Mouse (Mus musculus): ENCODE measurements around the gene Nuf2. TPM values are rescaled to one million over a fixed set of nuclear protein-coding genes. Genes with fewer than 3 reads are reported as not detected.

Nuf2 gene
- polyA plus RNA-seq, 1 experiment from 2014 or later, result 41.1 TPM

DNA sequence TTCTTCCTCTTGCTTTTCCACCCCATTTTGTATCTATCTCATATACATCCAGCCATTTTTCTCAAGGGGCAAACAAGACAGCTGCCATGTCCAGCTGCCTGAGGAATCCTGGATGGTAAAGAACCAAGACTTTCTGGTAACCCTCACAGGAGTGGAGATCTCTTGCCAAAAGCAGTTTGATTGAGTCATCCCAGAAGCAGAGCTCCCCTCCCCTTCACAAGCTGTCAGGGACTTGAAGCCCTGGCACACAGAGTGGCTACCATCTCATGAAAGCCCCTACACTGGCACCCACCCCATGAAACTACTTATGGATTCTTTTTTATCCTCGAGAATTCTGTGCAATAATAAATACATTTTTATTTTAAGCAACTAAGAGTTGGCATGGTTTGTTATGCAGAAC, 39.7 kb downstream of the Nuf2 start:
- WGBS, result 75% methylated on average over 1 of the region's 1 CpGs
- no peak for DNase-seq (ENCODE audit: low spot score)
- no peak overlapping the region for H3K4me3 ChIP-seq (ENCODE audit: low read depth, low read length)
- H3K9me3 ChIP-seq (ENCODE audit: control insufficient read depth, low read length), result no peaks in the 10 kb centered on the region
- no peak overlapping the region for H3K27ac ChIP-seq (replicated peaks; ENCODE audit: low read depth, low read length)
- H3K4me2 ChIP-seq (ENCODE audit: low read depth, low read length), result no peak overlapping the region
- no peak overlapping the region for H3K9ac ChIP-seq (ENCODE audit: low read depth, low read length)
- no peaks in the 10 kb centered on the region for H3K27me3 ChIP-seq (replicated peaks; ENCODE audit: control insufficient read depth, insufficient read depth, low read length)
- H3K4me1 ChIP-seq (ENCODE audit: control insufficient read depth, insufficient read depth, low read length), result no peaks in the 10 kb centered on the region
- no peaks in the 10 kb centered on the region for H3K36me3 ChIP-seq (ENCODE audit: control insufficient read depth, insufficient read depth, low read length)
- ATAC-seq (ENCODE audit: low read depth), result no peak

DNA sequence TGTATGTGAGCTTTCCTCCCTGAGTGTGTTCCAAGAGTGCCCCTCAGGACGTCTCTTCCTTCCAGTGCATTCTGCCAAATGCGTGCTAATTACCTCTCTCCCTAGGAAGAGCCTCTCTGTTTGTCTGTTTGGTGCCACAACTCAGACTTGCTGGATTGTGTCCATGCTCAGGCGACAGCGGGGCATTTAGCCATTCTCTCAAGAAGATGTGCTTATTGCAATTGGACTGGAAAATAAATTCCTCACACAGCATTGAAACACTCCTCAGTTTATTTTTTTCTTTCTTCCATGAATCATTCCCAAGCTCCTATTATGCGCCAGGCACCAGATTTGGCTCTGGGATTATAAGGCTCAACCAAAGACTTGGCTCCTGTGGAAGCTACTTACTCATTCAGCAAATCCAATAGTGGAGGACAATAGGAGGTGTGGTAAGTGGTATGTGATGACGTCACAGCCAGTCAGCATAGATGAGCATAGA, 45.8 kb downstream of the Nuf2 start:
- Histone ChIP-seq H3K4me1 (ENCODE audit: control insufficient read depth, insufficient read depth, low read length) (no peaks in the 10 kb centered on the region), H3K4me3 (ENCODE audit: low read depth, low read length) (no peak overlapping the region), H3K27ac (replicated peaks; ENCODE audit: low read depth, low read length) (no peak overlapping the region), H3K27me3 (replicated peaks; ENCODE audit: control insufficient read depth, insufficient read depth, low read length) (no peaks in the 10 kb centered on the region), H3K9me3 (ENCODE audit: control insufficient read depth, low read length) (no peaks in the 10 kb centered on the region), H3K9ac (ENCODE audit: low read depth, low read length) (no peak overlapping the region), H3K36me3 (ENCODE audit: control insufficient read depth, insufficient read depth, low read length) (no peaks in the 10 kb centered on the region), H3K4me2 (ENCODE audit: low read depth, low read length) (no peak overlapping the region)
- no peak for ATAC-seq (ENCODE audit: low read depth)
- peak; percentile 35 for DNase-seq (ENCODE audit: low spot score)
- WGBS, result 57% methylated on average over 6 of the region's 6 CpGs

DNA sequence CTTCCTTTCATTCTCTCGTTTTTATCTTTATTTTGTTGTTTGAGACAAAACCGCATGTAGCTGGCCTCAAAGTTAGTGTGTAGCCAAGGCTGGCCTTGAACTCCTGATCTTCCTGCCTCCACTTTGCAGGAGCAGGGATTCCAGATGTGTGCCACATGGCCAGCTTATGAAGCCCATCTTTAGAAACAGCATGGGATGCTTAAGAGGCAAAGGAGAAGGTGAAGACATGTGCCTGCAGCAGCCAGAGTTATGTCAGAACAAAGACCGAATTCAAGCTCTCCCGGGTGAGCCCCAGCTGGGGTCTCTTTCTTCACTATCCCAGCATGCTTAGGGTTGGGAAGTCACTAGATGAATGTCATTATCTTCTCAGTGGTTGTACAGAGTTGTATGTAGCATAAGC, 46.7 kb downstream of the Nuf2 start:
- Histone ChIP-seq H3K36me3 (ENCODE audit: control insufficient read depth, insufficient read depth, low read length) (no peaks in the 10 kb centered on the region), H3K9me3 (ENCODE audit: control insufficient read depth, low read length) (no peaks in the 10 kb centered on the region), H3K9ac (ENCODE audit: low read depth, low read length) (no peak overlapping the region), H3K27me3 (replicated peaks; ENCODE audit: control insufficient read depth, insufficient read depth, low read length) (no peaks in the 10 kb centered on the region), H3K4me1 (ENCODE audit: control insufficient read depth, insufficient read depth, low read length) (no peaks in the 10 kb centered on the region), H3K4me3 (ENCODE audit: low read depth, low read length) (no peak overlapping the region), H3K4me2 (ENCODE audit: low read depth, low read length) (no peak overlapping the region), H3K27ac (replicated peaks; ENCODE audit: low read depth, low read length) (no peak overlapping the region)
- WGBS, result 61% methylated on average over 4 of the region's 4 CpGs
- ATAC-seq (ENCODE audit: low read depth), result no peak
- peak; percentile 14 for DNase-seq (ENCODE audit: low spot score)

DNA sequence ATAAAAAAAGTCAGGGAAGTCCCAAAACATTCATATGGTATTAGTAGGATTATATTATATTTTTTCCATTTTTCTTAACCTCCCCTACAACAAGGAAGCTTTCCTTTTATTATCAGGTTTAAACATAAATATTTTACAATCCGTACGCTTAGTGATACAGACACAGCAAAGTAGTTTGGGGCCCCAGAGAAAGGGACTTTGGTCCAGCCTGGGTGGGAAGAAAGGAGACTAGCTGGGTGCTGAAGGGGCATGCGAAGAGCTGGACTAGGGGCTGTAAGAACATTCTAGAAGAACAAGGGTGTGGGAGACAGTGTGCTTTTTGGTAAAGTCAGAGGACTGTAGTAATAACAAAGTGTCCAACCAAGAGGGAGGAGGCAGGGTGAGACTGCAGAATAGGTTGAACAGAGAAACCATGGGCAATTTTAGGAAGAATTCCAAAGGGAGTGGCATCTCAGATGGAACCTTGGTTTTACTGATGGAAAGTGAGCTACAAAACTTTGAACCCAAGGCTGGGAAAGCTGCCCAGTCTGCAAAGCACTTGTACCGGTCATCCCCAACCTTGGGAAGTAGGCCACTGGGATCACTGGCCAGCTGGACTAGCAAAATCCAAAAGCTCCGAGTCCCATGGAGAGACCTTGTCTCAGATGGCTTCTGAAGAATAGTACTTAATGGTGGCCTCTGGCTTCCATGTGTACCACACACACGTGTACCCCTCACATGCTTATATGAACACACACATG, 48.5 kb downstream of the Nuf2 start:
- H3K9ac ChIP-seq (ENCODE audit: low read depth, low read length), result no peak overlapping the region
- no peaks in the 10 kb centered on the region for H3K4me1 ChIP-seq (ENCODE audit: control insufficient read depth, insufficient read depth, low read length)
- DNase-seq (ENCODE audit: low spot score), result no peak
- no peak overlapping the region for H3K4me2 ChIP-seq (ENCODE audit: low read depth, low read length)
- no peaks in the 10 kb centered on the region for H3K36me3 ChIP-seq (ENCODE audit: control insufficient read depth, insufficient read depth, low read length)
- H3K4me3 ChIP-seq (ENCODE audit: low read depth, low read length), result no peak overlapping the region
- ATAC-seq (ENCODE audit: low read depth), result no peak
- no peak overlapping the region for H3K27ac ChIP-seq (replicated peaks; ENCODE audit: low read depth, low read length)
- no peaks in the 10 kb centered on the region for H3K9me3 ChIP-seq (ENCODE audit: control insufficient read depth, low read length)
- H3K27me3 ChIP-seq (replicated peaks; ENCODE audit: control insufficient read depth, insufficient read depth, low read length), result no peaks in the 10 kb centered on the region
- 93% methylated on average over 6 of the region's 6 CpGs for WGBS

DNA sequence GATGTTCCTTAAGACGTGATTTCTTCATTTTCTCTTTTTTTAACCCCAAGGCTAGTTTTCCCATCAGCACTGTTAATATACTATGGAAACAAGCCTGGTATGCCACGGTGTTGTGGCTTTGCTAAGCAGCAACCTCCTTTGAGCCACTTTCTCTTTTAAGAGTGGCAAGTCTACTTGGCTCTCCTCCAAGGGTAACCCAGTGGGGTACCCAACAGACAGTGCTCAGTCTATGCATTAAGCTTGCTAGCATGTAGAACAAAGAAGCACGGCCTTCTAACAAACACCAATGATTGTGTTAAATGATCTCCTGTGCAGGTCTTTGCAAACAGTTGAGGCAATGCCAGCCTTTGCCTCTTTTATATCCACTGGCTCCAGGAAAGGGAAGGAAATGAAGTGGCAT, 60.1 kb downstream of the Nuf2 start:
- WGBS, result 63% methylated on average over 3 of the region's 3 CpGs

DNA sequence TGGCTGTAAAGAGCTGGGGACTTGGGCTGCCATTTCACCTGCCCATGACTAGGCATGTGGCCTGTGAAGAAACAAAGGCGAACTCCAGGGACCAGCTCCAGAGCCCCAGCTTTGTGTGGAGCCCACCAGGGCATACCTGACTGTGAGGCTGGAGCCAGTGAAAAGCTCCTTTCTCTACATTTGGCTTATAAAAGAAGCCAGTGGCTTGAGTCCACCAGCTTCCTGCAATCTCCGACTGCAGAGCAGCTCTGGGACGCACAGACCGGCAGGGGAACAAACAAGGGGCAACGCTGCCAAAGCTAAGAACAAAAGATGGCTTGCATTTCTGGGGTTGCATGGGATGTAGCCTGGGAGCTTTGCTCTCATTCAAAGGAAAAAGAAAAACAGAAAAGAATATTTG, 63.5 kb downstream of the Nuf2 start:
- Histone ChIP-seq H3K4me2 (ENCODE audit: low read depth, low read length) (no peak overlapping the region), H3K27ac (replicated peaks; ENCODE audit: low read depth, low read length) (no peak overlapping the region), H3K4me1 (ENCODE audit: control insufficient read depth, insufficient read depth, low read length) (no peaks in the 10 kb centered on the region), H3K27me3 (replicated peaks; ENCODE audit: control insufficient read depth, insufficient read depth, low read length) (no peaks in the 10 kb centered on the region), H3K9me3 (ENCODE audit: control insufficient read depth, low read length) (no peaks in the 10 kb centered on the region), H3K9ac (ENCODE audit: low read depth, low read length) (no peak overlapping the region), H3K36me3 (ENCODE audit: control insufficient read depth, insufficient read depth, low read length) (no peaks in the 10 kb centered on the region), H3K4me3 (ENCODE audit: low read depth, low read length) (no peak overlapping the region)
- DNase-seq (ENCODE audit: low spot score), result no peak
- 70% methylated on average over 5 of the region's 5 CpGs for WGBS
- ATAC-seq (ENCODE audit: low read depth), result no peak

More for the DNA sequence above, 60.1 kb downstream of the Nuf2 start:
- Histone ChIP-seq H3K9ac (ENCODE audit: low read depth, low read length) (no peak overlapping the region), H3K27me3 (replicated peaks; ENCODE audit: control insufficient read depth, insufficient read depth, low read length) (no peaks in the 10 kb centered on the region), H3K36me3 (ENCODE audit: control insufficient read depth, insufficient read depth, low read length) (no peaks in the 10 kb centered on the region), H3K9me3 (ENCODE audit: control insufficient read depth, low read length) (no peaks in the 10 kb centered on the region), H3K4me2 (ENCODE audit: low read depth, low read length) (no peak overlapping the region), H3K4me3 (ENCODE audit: low read depth, low read length) (no peak overlapping the region), H3K27ac (replicated peaks; ENCODE audit: low read depth, low read length) (no peak overlapping the region), H3K4me1 (ENCODE audit: control insufficient read depth, insufficient read depth, low read length) (no peaks in the 10 kb centered on the region)
- DNase-seq (ENCODE audit: low spot score) (no peak), ATAC-seq (ENCODE audit: low read depth) (no peak)

DNA sequence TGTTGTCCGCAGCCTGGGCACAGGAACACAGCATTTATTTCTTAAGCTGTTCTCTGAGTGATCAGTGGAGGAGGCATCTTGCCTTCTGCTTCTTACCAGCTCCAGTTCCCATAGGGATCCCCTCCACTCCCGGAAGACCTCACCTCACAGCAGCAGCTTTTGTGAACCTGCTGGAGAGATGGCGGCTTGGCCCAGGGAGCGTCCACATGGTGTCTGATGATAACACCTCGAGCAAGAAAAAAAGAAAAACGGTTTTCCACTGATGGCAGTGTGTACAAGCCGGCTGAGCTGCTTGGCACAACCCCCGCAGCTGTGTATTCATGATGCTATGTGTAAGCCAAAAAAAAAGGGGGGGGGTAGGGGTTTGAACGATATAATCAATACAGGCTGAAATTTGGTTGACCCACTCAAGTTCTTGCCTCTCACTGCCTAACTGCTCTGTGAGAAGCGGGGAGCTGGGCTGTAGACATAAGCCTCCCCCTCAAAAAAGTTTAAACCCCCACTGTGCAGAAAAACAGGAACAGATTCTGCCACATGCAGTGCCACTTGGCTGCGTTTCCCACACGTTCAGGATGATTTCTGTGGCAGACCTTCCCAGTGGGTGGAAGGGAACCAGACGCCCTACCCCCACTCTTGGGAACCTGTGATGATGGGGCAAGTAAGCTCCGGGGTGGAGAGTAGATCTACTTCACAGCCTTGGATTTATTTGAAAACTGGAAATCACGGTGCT, 68.7 kb downstream of the Nuf2 start:
- 66% methylated on average over 15 of the region's 15 CpGs for WGBS
- ATAC-seq (ENCODE audit: low read depth), result no peak
- H3K9ac ChIP-seq (ENCODE audit: low read depth, low read length), result no peak overlapping the region

DNA sequence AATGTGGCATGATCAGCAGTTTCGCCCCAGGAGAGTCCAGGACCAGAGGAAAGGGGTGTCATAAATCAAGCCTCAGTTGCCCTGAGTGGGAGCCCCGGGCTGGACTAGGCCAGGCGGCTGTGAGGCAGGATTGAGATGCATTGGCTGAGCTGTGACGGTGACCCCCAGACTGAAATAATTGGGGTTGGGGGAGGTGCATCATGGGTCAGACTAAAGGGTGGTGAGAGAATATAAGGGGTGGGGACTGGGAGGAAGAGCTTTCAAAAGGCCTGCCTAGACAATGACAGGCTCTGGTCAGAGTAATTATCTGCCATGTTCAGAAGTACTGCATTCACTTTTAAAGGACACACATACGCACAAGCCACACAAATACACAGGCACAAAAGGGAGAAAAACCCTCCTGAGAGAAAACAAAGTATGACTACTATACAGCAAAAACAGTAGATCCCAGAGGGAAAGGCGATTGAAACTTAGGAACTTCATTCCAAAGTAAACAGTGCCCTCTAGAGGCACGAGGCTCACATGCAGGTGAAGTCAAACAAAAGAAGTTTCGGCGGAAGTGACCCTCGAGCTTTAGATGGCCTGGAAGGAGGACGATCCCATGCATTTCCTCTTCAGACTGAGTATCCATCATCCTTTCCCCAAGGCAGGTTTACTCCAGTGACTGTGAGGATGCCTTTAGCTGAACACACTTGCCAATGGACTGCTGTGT, 72.0 kb downstream of the Nuf2 start:
- ATAC-seq (ENCODE audit: low read depth) (peak; percentile 62), DNase-seq (ENCODE audit: low spot score) (peak; percentile 90)
- H3K4me2 ChIP-seq (ENCODE audit: low read depth, low read length), result peak overlapping the region; percentile 41; the same call in 1 of the 2 replicates
- 19% methylated on average over 11 of the region's 11 CpGs for WGBS
- H3K4me1 ChIP-seq (ENCODE audit: control insufficient read depth, insufficient read depth, low read length), result no peaks in the 10 kb centered on the region; the same call in 1 of the 2 replicates
- H3K27me3 ChIP-seq (replicated peaks; ENCODE audit: control insufficient read depth, insufficient read depth, low read length), result no peaks in the 10 kb centered on the region
- H3K4me3 ChIP-seq (ENCODE audit: low read depth, low read length), result no peak overlapping the region
- no peaks in the 10 kb centered on the region for H3K9me3 ChIP-seq (ENCODE audit: control insufficient read depth, low read length)
- peak overlapping the region; percentile 35; the same call in 1 of the 2 replicates for H3K9ac ChIP-seq (ENCODE audit: low read depth, low read length)
- H3K27ac ChIP-seq (replicated peaks; ENCODE audit: low read depth, low read length), result no peak overlapping the region
- H3K36me3 ChIP-seq (ENCODE audit: control insufficient read depth, insufficient read depth, low read length), result no peaks in the 10 kb centered on the region

More for the DNA sequence above, 68.7 kb downstream of the Nuf2 start:
- no peak overlapping the region; the same call in 1 of the 2 replicates for H3K4me2 ChIP-seq (ENCODE audit: low read depth, low read length)
- peak; percentile 14 for DNase-seq (ENCODE audit: low spot score)
- H3K4me3 ChIP-seq (ENCODE audit: low read depth, low read length), result no peak overlapping the region
- no peaks in the 10 kb centered on the region for H3K9me3 ChIP-seq (ENCODE audit: control insufficient read depth, low read length)
- H3K36me3 ChIP-seq (ENCODE audit: control insufficient read depth, insufficient read depth, low read length), result no peaks in the 10 kb centered on the region
- H3K4me1 ChIP-seq (ENCODE audit: control insufficient read depth, insufficient read depth, low read length), result no peaks in the 10 kb centered on the region; the same call in 1 of the 2 replicates
- H3K27ac ChIP-seq (replicated peaks; ENCODE audit: low read depth, low read length), result no peak overlapping the region
- no peaks in the 10 kb centered on the region for H3K27me3 ChIP-seq (replicated peaks; ENCODE audit: control insufficient read depth, insufficient read depth, low read length)
